In genomic region chr7:80331433-80331832, GRCm38 (mm10) we compare ENCODE assay signal across 23 mouse cellular contexts. TPM values are rescaled to one million over a fixed set of nuclear protein-coding genes. Genes with fewer than 3 reads are reported as not detected.
DNase-seq lines count a peak whose midpoint lies in the region; TF ChIP-seq lines count a peak whose summit lies in the region.
"Had no signal": no experiment of that assay in that cellular context is flagged by ENCODE, and none has a peak within 500 bp of the region (broad histone marks: within the 10 kb centered on the region; RNA-seq: fewer than 3 reads in every experiment).

No protein-coding gene starts in this region.

- TF ChIP-seq CTCF in layer of hippocampus, adult 2 months (conservative IDR thresholded peaks at IDR 0.05) = no peak

- peak; percentile 63 for DNase-seq in adrenal gland, adult 2 months
- no peak for DNase-seq in adrenal gland, postnatal 25 days
- peak; percentile 33 for DNase-seq in cerebellum, adult 9-10 months
- no peak for DNase-seq in cerebellum, postnatal 14 days
- DNase-seq in layer of hippocampus, adult 2 months (ENCODE audit: low spot score in 2 of 2) = no peak
- no peak for DNase-seq in layer of hippocampus, postnatal 25 days (ENCODE audit: extremely low spot score in 1 of 2, low spot score in 1 of 2)
- peak; percentile 70 for DNase-seq in adrenal gland, postnatal 14 days
- no peak for DNase-seq in lung, adult 18-20 months
- DNase-seq: B cell, adult 2 months; cerebellum, postnatal 25 days; forebrain, postnatal 0 days; gastrocnemius, adult 2 months; gastrocnemius, postnatal 14 days; heart, adult 18-20 months; heart, postnatal 14 days; heart, postnatal 4 days; kidney, adult 18-20 months; kidney, adult 9 months had no signal

- no peak overlapping the region for H3K4me3 ChIP-seq in layer of hippocampus, adult 2 months
- H3K4me3 ChIP-seq: embryonic facial prominence, embryonic 12.5 days; embryonic facial prominence, embryonic 15.5 days; gastrocnemius, adult 2 months; heart, embryonic 13.5 days had no signal

- H3K27ac ChIP-seq in layer of hippocampus, adult 2 months = peak overlapping the region; percentile 25; the same call in 1 of the 2 replicates
- H3K27ac ChIP-seq: embryonic facial prominence, embryonic 12.5 days; embryonic facial prominence, embryonic 15.5 days; gastrocnemius, adult 2 months; heart, embryonic 13.5 days; hindbrain, embryonic 14.5 days; hindbrain, postnatal 0 days had no signal

RNA-seq across cellular contexts. Expression of gene Rccd1, which starts 7.2 kb away (rescaled TPM):
- 10 to 100 TPM in 1 of 2 experiments, 1 to 10 TPM in 1; 7.4 to 10.5 TPM for total RNA-seq in adrenal gland, adult 2 months (2021)
- polyA plus RNA-seq in adrenal gland, adult 2 months (2012; rRNA removed) = 9.0 and 12.9 TPM in 2 replicates
- total RNA-seq in adrenal gland, postnatal 25 days (2021) = 15.4 and 19.1 TPM in 2 replicates
- total RNA-seq in layer of hippocampus, adult 2 months (2021) = 10 to 100 TPM; 15.3 to 19.8 TPM
- total RNA-seq in layer of hippocampus, postnatal 25 days (2021) = 10 to 100 TPM; 13.6 to 15.4 TPM
- total RNA-seq in adrenal gland, postnatal 14 days (2021) = 6.6 and 10.3 TPM in 2 replicates

RNA-seq across cellular contexts. Expression of gene Unc45a, which starts 9.4 kb away (rescaled TPM):
- 10 to 100 TPM; 66.5 to 73.0 TPM for total RNA-seq in adrenal gland, adult 2 months (2021)
- polyA plus RNA-seq in adrenal gland, adult 2 months (2012; rRNA removed) = 69.1 and 76.9 TPM in 2 replicates
- 47.0 and 49.5 TPM in 2 replicates for total RNA-seq in adrenal gland, postnatal 25 days (2021)
- total RNA-seq in layer of hippocampus, adult 2 months (2021) = 10 to 100 TPM; 38.0 to 40.9 TPM
- total RNA-seq in layer of hippocampus, postnatal 25 days (2021) = 10 to 100 TPM; 34.9 to 41.5 TPM
- 52.5 and 59.0 TPM in 2 replicates for total RNA-seq in adrenal gland, postnatal 14 days (2021)

RNA-seq across cellular contexts. Expression of gene Hddc3, which starts 11.5 kb away (rescaled TPM):
- 10 to 100 TPM; 45.5 to 50.8 TPM for total RNA-seq in adrenal gland, adult 2 months (2021)
- polyA plus RNA-seq in adrenal gland, adult 2 months (2012; rRNA removed) = 25.1 and 36.4 TPM in 2 replicates
- 32.8 and 37.9 TPM in 2 replicates for total RNA-seq in adrenal gland, postnatal 25 days (2021)
- 10 to 100 TPM; 45.5 to 46.6 TPM for total RNA-seq in layer of hippocampus, adult 2 months (2021)
- 10 to 100 TPM; 45.5 to 48.1 TPM for total RNA-seq in layer of hippocampus, postnatal 25 days (2021)
- 35.1 and 44.2 TPM in 2 replicates for total RNA-seq in adrenal gland, postnatal 14 days (2021)

RNA-seq across cellular contexts. Expression of gene Prc1, which starts 37.2 kb away (rescaled TPM):
- 1 to 10 TPM; 4.0 to 5.3 TPM for total RNA-seq in adrenal gland, adult 2 months (2021)
- 2.3 and 3.8 TPM in 2 replicates for polyA plus RNA-seq in adrenal gland, adult 2 months (2012; rRNA removed)
- 17.8 and 23.2 TPM in 2 replicates for total RNA-seq in adrenal gland, postnatal 25 days (2021)
- total RNA-seq in layer of hippocampus, adult 2 months (2021) = 1 to 10 TPM; 1.2 to 2.7 TPM
- total RNA-seq in layer of hippocampus, postnatal 25 days (2021) = 1 to 10 TPM; 2.2 to 2.7 TPM
- 31.8 and 32.4 TPM in 2 replicates for total RNA-seq in adrenal gland, postnatal 14 days (2021)

RNA-seq across cellular contexts. Expression of gene Man2a2, which starts 39.7 kb away (rescaled TPM):
- total RNA-seq in adrenal gland, adult 2 months (2021) = 10 to 100 TPM; 77.2 to 99.3 TPM
- 252 and 304 TPM in 2 replicates for polyA plus RNA-seq in adrenal gland, adult 2 months (2012; rRNA removed)
- total RNA-seq in adrenal gland, postnatal 25 days (2021) = 92.6 and 109 TPM in 2 replicates
- total RNA-seq in layer of hippocampus, adult 2 months (2021) = 100 to 1,000 TPM; 169 to 178 TPM
- 100 to 1,000 TPM; 141 to 168 TPM for total RNA-seq in layer of hippocampus, postnatal 25 days (2021)
- total RNA-seq in adrenal gland, postnatal 14 days (2021) = 61.4 and 82.8 TPM in 2 replicates

Comparison
In these comparisons a context has a peak if more than half of its experiments do, and no peak if none do; other contexts are left out.
1. DNase-seq: peak in adrenal gland, adult 2 months (single experiment), cerebellum, adult 9-10 months (single experiment) and adrenal gland, postnatal 14 days (single experiment); none in adrenal gland, postnatal 25 days (single experiment), cerebellum, postnatal 14 days (0 of 2), layer of hippocampus, adult 2 months (0 of 2), layer of hippocampus, postnatal 25 days (0 of 2) and lung, adult 18-20 months (0 of 2).